Mouse (Mus musculus): ENCODE measurements around the gene Cda.

DNA sequence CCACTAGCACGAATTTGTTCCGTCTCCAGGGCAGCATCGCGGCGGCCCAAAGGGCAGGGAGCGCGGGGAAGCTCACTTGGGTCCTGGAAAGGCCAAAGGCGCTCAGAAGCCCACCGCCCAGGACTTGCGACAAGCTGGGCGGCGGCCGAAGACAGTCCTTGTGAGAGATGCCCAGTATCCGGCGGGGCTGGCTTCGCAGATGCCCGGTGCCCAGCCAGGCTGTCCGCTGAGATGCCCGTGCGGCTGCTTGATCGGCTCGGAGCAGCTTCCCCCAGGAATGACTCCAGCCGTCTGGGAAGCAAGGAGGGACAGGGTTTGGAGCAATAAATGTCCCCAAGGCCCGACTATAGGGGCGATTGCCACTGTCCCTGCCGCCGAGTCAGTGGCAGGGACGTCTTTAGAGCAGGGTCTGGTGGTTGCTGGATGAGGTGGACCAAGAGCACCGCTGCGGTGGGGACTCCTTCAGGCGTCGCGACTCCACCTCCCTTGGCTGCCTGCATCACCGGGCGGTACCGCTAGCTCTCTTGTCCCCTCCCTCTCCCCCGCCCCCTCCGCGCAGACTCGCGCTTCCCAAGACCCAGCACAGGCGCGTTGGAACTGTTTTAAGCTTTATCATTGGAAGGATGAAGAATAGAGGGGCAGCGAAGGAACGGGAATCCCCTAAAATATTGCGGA lies 28.3 kb upstream of the Cda start, which contains the start of gene Fam43b:
- no peak for TF ChIP-seq CTCF (IDR thresholded peaks at IDR 0.05; ENCODE audit: low read depth)
- no peak for TF ChIP-seq EP300 (IDR thresholded peaks at IDR 0.05; ENCODE audit: low read depth)
